Mouse (Mus musculus): ENCODE data around the gene Snx13.

- TF ChIP-seq CTCF (IDR thresholded peaks at IDR 0.05; ENCODE audit: low read depth, low read length) (no peak), POLR2A (IDR thresholded peaks at IDR 0.05; ENCODE audit: borderline replicate concordance, low read depth, low read length) (no peak)
Observed at GRCm38 (mm10) chr12:35075993-35076392, 29.0 kb downstream of the Snx13 start.
